Mouse (Mus musculus): ENCODE results near the gene Adgrf1.

GRCm38 (mm10) chr17:43334074-43334473, 63.9 kb downstream of the Adgrf1 start:
- TF ChIP-seq POLR2A (IDR thresholded peaks at IDR 0.05; ENCODE audit: control insufficient read depth, extremely low read depth, insufficient read depth, low read length, poor library complexity): no peak
- TF ChIP-seq CTCF (IDR thresholded peaks at IDR 0.05; ENCODE audit: borderline replicate concordance, control insufficient read depth, extremely low read depth, insufficient read depth, low read length, poor library complexity): no peak
